Mouse (Mus musculus) testis, postnatal 14 days (tissue): ENCODE results near the gene Coq6.
A peak's percentile ranks its signal among the peaks of the same experiment; 100 is the strongest.

ENCODE experiments used
- DNase-seq: peaks from one replicate; pipeline ENCODE4 v3.0.0; 2021; ENCODE audit warnings: low spot score

The Coq6 gene

GRCm38 (mm10) chr12:84396947-84397679 lies 35.7 kb downstream of the Coq6 start:
- DNase-seq, result no peak

DNA sequence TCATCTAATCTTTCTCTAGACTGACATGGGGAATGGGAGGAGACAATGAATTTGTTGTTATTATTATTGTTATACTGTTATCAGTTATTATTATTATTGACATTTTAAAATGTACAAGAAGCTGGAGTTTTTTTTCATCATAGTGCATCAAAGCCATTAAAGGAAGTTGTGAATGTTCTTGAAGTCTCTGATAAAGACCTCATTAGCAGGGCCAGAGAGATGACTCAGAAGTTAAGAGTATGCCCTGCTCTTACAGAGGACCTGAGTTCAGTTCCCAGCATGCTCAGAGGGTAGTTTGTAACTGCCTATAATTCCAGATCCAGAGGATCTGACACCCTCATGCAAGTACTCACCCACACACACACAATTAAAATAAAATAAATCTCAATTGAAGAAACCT lies 36.2 kb downstream of the Coq6 start:
- no peak for DNase-seq

- DNase-seq, result no peak
Measured at GRCm38 (mm10) chr12:84398629-84399028, 37.2 kb downstream of the Coq6 start.

DNA sequence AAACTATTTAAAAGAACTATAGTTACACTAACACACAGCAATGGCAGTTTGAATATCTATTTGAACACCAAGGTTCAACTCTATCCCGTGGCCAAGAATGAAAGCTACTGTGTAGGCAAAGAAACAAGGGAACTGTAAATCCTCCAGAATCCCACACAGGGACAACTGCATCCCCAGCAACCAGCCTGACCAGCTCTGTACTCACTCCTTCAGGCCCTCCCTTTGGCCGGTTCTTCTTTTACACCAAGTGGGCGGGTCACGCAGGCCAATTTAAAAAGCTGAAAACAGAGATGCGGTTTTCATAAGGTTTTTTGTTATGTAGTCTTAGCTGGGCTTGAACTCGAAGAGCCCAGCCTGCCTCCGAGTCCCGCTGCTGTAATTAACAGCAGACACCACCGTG lies 37.7 kb downstream of the Coq6 start:
- no peak for DNase-seq

DNA sequence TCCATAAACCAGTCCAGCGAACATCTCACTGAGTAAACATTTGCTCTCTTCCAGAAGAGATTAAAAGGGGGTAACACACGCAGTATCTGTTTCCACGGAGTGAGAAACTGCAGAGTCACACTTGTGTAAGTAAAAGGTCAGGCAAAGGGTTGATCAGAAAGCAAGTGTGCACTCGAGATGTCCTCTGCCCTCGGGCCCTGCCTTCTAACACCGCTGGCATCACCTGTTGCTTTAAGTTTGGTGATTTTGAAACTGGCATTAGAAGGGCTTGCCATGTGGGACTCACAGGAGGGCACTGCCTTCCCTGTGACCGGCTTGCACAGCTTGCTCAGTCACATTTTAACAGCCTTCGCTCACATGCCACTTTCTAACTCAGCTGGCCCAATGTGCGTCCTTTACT lies 38.2 kb downstream of the Coq6 start:
- no peak for DNase-seq

GRCm38 (mm10) chr12:84400068-84400467 lies 38.6 kb downstream of the Coq6 start:
- DNase-seq, result no peak

GRCm38 (mm10) chr12:84400653-84401052 lies 39.2 kb downstream of the Coq6 start:
- no peak for DNase-seq

GRCm38 (mm10) chr12:84402923-84403322 lies 41.5 kb downstream of the Coq6 start:
- no peak for DNase-seq

- no peak for DNase-seq
Measured at GRCm38 (mm10) chr12:84404541-84404940, 43.1 kb downstream of the Coq6 start.

DNA sequence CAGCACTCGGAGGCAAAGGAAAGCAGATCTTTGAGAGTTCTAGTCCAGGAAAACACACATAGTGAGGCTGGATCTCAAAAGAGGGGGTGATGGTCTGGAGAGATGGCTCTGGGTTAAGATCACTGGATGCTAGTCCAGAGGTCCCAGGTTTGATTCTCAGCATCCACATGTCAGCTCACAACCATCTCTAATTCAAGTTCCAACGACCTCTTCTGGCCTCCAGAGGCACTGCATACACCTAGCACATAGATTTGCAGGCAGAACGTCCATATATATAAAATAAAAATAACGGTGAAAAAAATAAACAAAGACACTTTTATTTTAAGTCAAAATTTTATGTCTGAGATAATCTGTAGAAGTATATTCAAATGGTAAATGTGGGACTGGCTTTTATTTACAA lies 45.8 kb downstream of the Coq6 start:
- no peak for DNase-seq

DNA sequence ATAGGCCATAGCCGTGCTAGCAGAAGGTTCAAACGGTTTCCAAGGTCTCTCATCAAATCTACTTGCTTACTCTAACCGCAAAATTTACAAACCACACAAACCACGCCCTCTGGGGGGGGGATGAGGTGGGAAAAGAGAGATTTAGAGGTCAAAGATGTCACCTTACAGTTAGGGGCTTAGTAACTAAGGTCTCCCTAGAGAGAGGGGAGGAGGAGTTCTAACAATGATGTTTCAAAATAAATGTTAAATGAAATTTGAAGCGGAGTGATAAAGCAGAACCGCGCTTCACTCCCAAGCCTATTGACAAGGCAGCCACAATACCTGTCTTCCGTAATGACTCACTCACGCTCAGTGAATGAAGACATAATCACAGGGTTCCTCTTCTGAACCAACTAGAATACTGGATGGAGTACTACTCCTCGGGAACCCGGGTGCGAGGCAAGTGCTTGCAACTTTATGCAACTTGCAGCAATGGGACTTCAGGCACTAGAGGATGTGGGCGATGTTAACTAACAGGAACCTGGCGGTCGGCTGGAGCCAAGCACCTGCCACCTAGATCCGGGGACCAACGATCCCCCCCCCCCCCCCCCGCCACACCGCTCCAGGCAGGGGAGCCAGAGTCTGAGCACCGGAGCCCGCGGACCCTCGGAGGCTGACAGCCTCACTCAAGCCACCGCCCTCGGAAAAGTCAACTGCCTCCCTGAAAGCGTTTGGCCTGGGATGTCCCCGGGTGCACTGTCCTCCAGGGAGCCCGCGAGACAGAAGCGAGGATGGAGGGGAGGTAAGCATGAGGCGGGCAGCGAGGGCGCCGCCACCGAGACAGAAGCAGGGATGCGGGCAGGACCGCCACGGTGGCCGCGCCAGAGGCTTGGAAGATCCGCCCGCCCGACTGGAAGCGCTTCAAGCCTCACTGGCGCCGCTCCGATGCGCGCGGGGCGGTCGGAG lies 46.7 kb downstream of the Coq6 start:
- peak; percentile 35 for DNase-seq

- peak; percentile 90 for DNase-seq
Measured at GRCm38 (mm10) chr12:84408819-84409507, 47.5 kb downstream of the Coq6 start, which contains the start of the genes Entpd5 and Bbof1. Gene Entpd5 (minus strand): TSS chr12:84409029. Gene Bbof1 (plus strand): TSS chr12:84409071.

GRCm38 (mm10) chr12:84416834-84417604 lies 55.6 kb downstream of the Coq6 start, which contains the start of gene Rnf113a2:
Gene Rnf113a2 (plus strand): TSS chr12:84417196.
- DNase-seq, result peak; percentile 89

- DNase-seq, result no peak
Measured at GRCm38 (mm10) chr12:84417605-84417922, 56.1 kb downstream of the Coq6 start.
